Mouse (Mus musculus) ES-E14 (cell line): ENCODE measurements around the gene Adam8. TPM values are rescaled to one million over a fixed set of nuclear protein-coding genes. Genes with fewer than 3 reads are reported as not detected.

Source experiments
- DNase-seq: peaks from one replicate; pipeline ENCODE4 v3.0.0-alpha.2; 2013; ENCODE audit warnings: low read depth, low spot score
- H3K27ac ChIP-seq: 2 replicates; pipeline ENCODE4 v1.5.1; 2012; ENCODE audit warnings: low read depth, mild to moderate bottlenecking, low read length, moderate library complexity, mixed read lengths; ENCODE audit not compliant: poor library complexity, insufficient read depth, severe bottlenecking
- H3K36me3 ChIP-seq: 2 replicates; pipeline ENCODE4 v1.6.1; 2012; ENCODE audit warnings: mild to moderate bottlenecking, low read length, moderate library complexity, mixed read lengths; ENCODE audit not compliant: control insufficient read depth, poor library complexity, insufficient read depth, severe bottlenecking
- H3K4me1 ChIP-seq, 2 experiments: fragments of 150-350 bp in 1 of 2; sonication (generic) in 1 of 2; 2 replicates each; pipeline ENCODE4 v1.6.1; 2012; ENCODE audit warnings: low read length in 2 of 2, mild to moderate bottlenecking in 1 of 2, mixed read lengths in 1 of 2; ENCODE audit not compliant: control insufficient read depth in 2 of 2, insufficient read depth in 2 of 2, poor library complexity in 1 of 2
- H3K4me3 ChIP-seq, 2 experiments: fragments of 150-350 bp in 1 of 2; sonication (generic) in 1 of 2; 2 replicates each; pipeline ENCODE4 v1.5.1; 2012; ENCODE audit warnings: low read length in 2 of 2, low read depth in 1 of 2, mild to moderate bottlenecking in 1 of 2, mixed read lengths in 1 of 2; ENCODE audit not compliant: insufficient read depth in 1 of 2, poor library complexity in 1 of 2, severe bottlenecking in 1 of 2
- H3K9ac ChIP-seq: 2 replicates; pipeline ENCODE4 v1.6.1; 2012; ENCODE audit warnings: low read depth, mild to moderate bottlenecking, low read length, mixed read lengths; ENCODE audit not compliant: poor library complexity, insufficient read depth, severe bottlenecking
- H3K9me3 ChIP-seq: fragments of 150-350 bp; sonication (generic); 2 replicates; pipeline ENCODE4 v1.6.1; 2012; ENCODE audit warnings: low read depth, mild to moderate bottlenecking, low read length; ENCODE audit not compliant: control insufficient read depth, insufficient read depth
- CHD2 ChIP-seq: IDR thresholded peaks from 2 replicates; pipeline ENCODE4 v1.6.1; 2014; ENCODE audit warnings: mild to moderate bottlenecking, low read depth, low read length, inconsistent platforms
- HCFC1 ChIP-seq: IDR thresholded peaks from 2 replicates; pipeline ENCODE4 v1.6.1; 2012; ENCODE audit warnings: low read length, inconsistent platforms, borderline replicate concordance; ENCODE audit not compliant: insufficient read depth
- MAFK ChIP-seq: IDR thresholded peaks from 2 replicates; pipeline ENCODE4 v1.6.1; 2014; ENCODE audit warnings: mild to moderate bottlenecking, low read depth, low read length, inconsistent platforms; ENCODE audit not compliant: insufficient read depth
- ZC3H11A ChIP-seq: IDR thresholded peaks from 2 replicates; pipeline ENCODE4 v1.6.1; 2012; ENCODE audit warnings: low read depth, mild to moderate bottlenecking, inconsistent platforms, low read length, borderline replicate concordance
- ZNF384 ChIP-seq: IDR thresholded peaks from 2 replicates; pipeline ENCODE4 v1.6.1; 2012; ENCODE audit warnings: low read depth, low read length, inconsistent platforms
- in situ Hi-C, 2 experiments: fragments of 600-800 bp; cut with MboI; formaldehyde crosslinking; loops; one replicate each; pipeline ENCODE4 v1.15.1; 2025; ENCODE audit warnings: low sequenced_read_pairs in 2 of 2, inconsistent platforms in 1 of 2; ENCODE audit not compliant: unreplicated experiment in 2 of 2
- total RNA-seq: library from RNA; depleted of rRNA; stranded (reverse); fragments of 300-350 nt; gene quantifications from 2 replicates; pipeline ENCODE4 v1.2.3, GENCODE M21; 2012; rRNA removed

Gene Adam8
- total RNA-seq: 7.6 and 8.3 TPM in 2 replicates

DNA sequence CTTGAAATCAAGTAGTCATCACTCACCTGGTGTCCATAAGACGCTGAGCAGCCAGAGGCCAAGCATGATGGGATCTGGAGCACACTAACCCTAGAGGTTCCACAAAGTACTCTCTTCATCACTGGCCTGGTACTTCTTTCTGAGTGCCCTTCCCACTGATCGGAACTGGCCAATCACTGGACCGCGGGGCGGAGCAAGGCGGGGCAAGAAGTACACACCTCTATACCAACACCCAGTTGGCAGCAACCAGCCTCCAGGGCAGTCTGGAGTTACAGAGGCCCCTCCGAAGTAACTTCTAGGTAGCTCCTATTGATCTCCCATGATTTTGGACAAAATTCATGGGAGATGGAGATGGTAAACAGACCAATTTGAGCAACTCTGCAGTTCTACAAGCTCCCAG is at the start of gene Adam8:
Gene Adam8, minus strand, starts transcription at position 157 of the 400 bp plus-strand sequence.
- in situ Hi-C loops: loop anchor here in 1 of 2 experiments (5.0 kb wide), 1 partner anchor 90 kb away; no protein-coding TSS in a partner anchor
- DNase-seq: no peak
- Histone ChIP-seq H3K9ac (no peak within 1 kb of the TSS), H3K9me3 (no peaks in the 10 kb centered on the region), H3K27ac (no peak within 1 kb of the TSS), H3K4me3 (no peak within 1 kb of the TSS), H3K36me3 (peaks cover 7% of the 10 kb centered on the region; the same call in 1 of the 2 replicates), H3K4me1 (peaks cover 0 to 3% of the 10 kb centered on the region in 2 experiments; a peak in 1 of 4 replicates)
- TF ChIP-seq CHD2 (no peak), ZC3H11A (no peak), MAFK (no peak), HCFC1 (no peak), ZNF384 (no peak)

DNA sequence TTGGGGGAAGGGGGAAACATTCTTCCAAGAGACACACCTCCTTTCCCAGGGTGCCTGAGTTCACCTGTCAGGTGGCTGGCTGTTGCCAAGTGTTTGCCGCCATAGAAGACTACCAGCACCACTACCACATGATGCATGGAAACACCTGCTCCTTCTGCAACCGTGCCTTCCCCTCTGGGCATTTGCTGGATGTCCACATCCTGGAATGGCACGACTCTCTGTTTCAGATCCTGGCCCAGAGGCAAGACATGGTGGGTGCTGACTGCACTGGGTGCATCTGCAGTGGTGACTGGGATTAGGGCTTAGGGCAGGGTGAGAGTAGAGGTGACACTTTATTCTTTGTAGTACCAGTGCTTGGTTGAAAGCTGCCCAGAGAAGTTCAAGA is 44.8 kb upstream of the Adam8 start:
- in situ Hi-C loops: no loop called here
- Histone ChIP-seq H3K36me3 (peaks cover 14% of the 10 kb centered on the region; the same call in 1 of the 2 replicates), H3K9ac (no peak overlapping the region), H3K4me3 (peak overlapping the region; percentile 89 to 95), H3K27ac (no peak overlapping the region), H3K4me1 (peaks cover 0 to 5% of the 10 kb centered on the region in 2 experiments; a peak in 1 of 4 replicates), H3K9me3 (no peaks in the 10 kb centered on the region)
- DNase-seq: no peak
- TF ChIP-seq CHD2 (no peak), MAFK (no peak), HCFC1 (no peak), ZNF384 (no peak), ZC3H11A (no peak)

DNA sequence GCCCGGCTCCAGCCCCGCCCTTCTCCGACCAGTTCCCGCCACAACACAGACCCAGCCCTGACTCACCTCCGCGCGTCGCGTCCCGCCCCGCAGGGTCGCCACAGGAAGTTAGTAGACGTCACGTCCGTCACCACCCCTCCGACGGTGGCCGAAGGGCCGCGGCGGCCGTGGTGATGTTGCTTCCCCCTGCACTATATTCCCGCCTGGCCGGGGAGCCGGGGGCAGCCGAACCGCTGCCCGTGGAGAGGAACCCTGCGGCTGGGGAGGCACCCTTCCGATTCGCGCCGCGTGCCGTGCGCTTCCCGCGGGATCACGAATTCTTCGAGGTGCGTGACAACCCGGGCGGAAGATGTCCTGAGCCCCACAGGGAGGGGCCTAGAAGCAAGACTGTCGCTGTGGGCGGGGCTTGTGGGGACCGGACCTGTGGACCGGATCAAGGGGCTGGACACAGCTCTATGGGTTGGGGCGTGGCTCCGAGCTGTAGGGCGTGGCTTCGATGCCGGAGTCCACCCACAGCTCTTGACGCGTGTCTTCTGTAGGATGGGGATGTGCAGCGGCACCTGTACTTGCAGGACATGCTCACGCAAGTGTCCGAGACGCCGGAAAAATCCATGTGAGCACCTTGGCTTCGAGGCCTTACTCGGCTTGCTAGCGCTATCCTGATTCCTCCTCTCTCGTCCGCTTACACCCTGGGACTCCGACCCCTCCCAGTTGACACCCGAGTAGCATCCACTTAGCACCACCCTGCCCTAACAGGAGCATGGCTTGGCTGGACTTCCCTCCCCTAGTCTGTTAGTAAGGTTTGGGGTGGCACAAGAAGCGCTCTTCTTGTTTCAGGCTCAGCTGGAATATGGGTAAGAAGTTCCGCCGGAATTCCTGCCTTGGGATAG is 44.2 kb upstream of the Adam8 start, which contains the start of the genes Zfp511 and Tubgcp2:
Gene Zfp511, plus strand, starts transcription at position 111 of the 890 bp plus-strand sequence.
Gene Tubgcp2, minus strand, starts transcription at position 389 of the 890 bp plus-strand sequence.
- Histone ChIP-seq H3K36me3 (peaks cover 18% of the 10 kb centered on the region; the same call in 1 of the 2 replicates), H3K27ac (peak within 1 kb of the TSS; percentile 76), H3K4me1 (peaks cover 0 to 5% of the 10 kb centered on the region in 2 experiments; a peak in 1 of 4 replicates), H3K9me3 (no peaks in the 10 kb centered on the region), H3K4me3 (peak within 1 kb of the TSS; percentile 89 to 95), H3K9ac (peak within 1 kb of the TSS; percentile 93)
- in situ Hi-C loops: no loop called here
- TF ChIP-seq ZNF384 (no peak), HCFC1 (0 out of 2 replicates have a peak, but pooled peaks have one; percentile 57), ZC3H11A (no peak), MAFK (no peak), CHD2 (peak; percentile 44; the same call in 1 of the 2 replicates)
- peak; percentile 97 for DNase-seq

DNA sequence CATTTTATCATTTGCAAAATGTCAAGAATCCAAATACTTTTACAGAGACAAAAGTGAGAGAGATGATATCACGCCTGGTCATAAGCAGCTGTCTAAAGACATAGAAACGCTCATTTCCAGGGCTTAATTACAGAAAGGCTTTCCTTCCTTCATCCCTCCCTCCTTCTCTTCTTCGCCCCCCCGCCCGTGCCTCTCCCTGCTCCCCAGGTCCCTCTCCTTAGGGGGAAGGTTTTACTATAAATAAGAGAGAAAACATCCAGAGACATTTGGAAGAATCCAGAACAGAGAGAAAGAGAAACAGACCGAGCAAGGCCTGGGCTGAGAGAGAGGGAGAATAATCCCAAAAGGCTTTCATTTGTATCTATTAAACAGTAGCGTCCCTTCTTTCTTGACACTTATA is 43.1 kb upstream of the Adam8 start:
- H3K27ac ChIP-seq: no peak overlapping the region; the same call in 1 of the 2 replicates
- DNase-seq: no peak
- no peaks in the 10 kb centered on the region for H3K9me3 ChIP-seq
- H3K36me3 ChIP-seq: peaks cover 27% of the 10 kb centered on the region
- TF ChIP-seq ZC3H11A (no peak), MAFK (no peak), CHD2 (no peak), ZNF384 (no peak), HCFC1 (no peak)
- H3K4me1 ChIP-seq: peaks cover 0 to 5% of the 10 kb centered on the region in 2 experiments; a peak in 1 of 4 replicates
- in situ Hi-C loops: no loop called here
- H3K4me3 ChIP-seq: peak overlapping the region; percentile 89 to 95
- peak overlapping the region; percentile 93 for H3K9ac ChIP-seq
